In genomic region chr16:16566215-16566614, GRCm38 (mm10) we compare ENCODE assay signal across 12 mouse cellular contexts.
"Had no signal": no experiment of that assay in that cellular context is flagged by ENCODE, and none has a peak within 500 bp of the region (broad histone marks: within the 10 kb centered on the region; RNA-seq: fewer than 3 reads in every experiment).

No protein-coding gene starts in this region.

- H3K36me3 ChIP-seq: limb, embryonic 10.5 days; liver, embryonic 13.5 days; lung, embryonic 15.5 days; midbrain, embryonic 13.5 days; neural tube, embryonic 15.5 days had no signal

- ATAC-seq: inflammation-experienced regulatory T-cells, adult 6 months; liver, postnatal 0 days; midbrain, embryonic 13.5 days had no signal

- DNase-seq: liver, embryonic 13.5 days; liver, postnatal 0 days; lung, postnatal 14 days; spleen, adult 18-20 months; thymus, adult 18-20 months; thymus, postnatal 14 days had no signal

- H3K27ac ChIP-seq: limb, embryonic 10.5 days; liver, embryonic 13.5 days; lung, embryonic 15.5 days; midbrain, embryonic 13.5 days; neural tube, embryonic 15.5 days had no signal

- H3K4me3 ChIP-seq: limb, embryonic 10.5 days; liver, embryonic 13.5 days; lung, embryonic 15.5 days; midbrain, embryonic 13.5 days; myocyte; neural tube, embryonic 15.5 days had no signal
